Mouse (Mus musculus): ENCODE data around the gene Tars2. TPM values are rescaled to one million over a fixed set of nuclear protein-coding genes. Genes with fewer than 3 reads are reported as not detected.
A peak's percentile ranks its signal among the peaks of the same experiment; 100 is the strongest.

Gene Tars2
- polyA plus RNA-seq, 1 experiment from 2014 or later, result 66.3 TPM

DNA sequence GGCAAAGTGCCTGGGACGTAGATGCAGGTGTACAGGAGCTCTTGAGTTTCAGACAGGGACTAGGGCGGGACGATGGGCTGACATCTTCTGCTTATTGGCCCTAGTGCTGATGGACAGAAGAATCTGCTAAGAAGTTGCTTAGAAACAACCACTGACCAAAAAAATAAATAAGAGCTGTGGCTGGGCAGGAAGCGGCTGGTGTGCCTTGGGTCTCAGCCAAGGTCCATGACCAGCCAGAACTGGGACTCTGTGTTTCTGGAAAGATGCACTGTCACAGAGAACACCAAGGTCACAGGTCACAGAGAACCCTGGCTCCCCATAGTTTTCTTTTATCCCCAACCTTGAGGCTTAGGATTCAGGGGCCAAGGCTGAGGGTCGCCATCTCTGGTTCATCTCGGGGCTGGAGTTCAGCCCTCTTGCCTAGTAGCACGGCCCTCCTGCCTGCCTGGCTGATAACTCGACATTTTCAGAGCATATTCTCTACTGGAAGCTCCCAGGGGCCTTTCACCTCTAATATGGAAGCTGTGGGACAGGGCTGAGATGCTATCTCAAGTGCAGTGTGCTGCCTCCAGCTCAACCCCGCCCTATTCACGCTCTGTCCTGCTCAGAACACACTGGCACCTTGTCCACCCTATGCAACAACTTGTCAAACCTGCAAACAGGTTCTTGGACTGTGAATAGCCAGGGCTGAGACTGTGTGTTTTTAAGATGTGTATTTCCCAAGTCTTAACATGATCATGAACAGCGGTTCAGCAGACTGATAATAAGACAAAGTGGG lies 27.1 kb downstream of the Tars2 start:
- Histone ChIP-seq H3K4me3 (no peak overlapping the region), H3K9me3 (replicated peaks) (no peaks in the 10 kb centered on the region), H3K36me3 (peaks cover 24% of the 10 kb centered on the region), H3K9ac (no peak overlapping the region; the same call in 1 of the 2 replicates), H3K27ac (peak overlapping the region; percentile 46), H3K4me2 (0 out of 2 replicates have a peak overlapping the region, but pooled peaks have one; percentile 6), H3K27me3 (replicated peaks) (no peaks in the 10 kb centered on the region), H3K4me1 (peaks cover 41% of the 10 kb centered on the region)
- WGBS (ENCODE audit: insufficient replicate concordance), result 61% methylated on average over 11 of the region's 11 CpGs
- ATAC-seq, result peak; percentile 50

DNA sequence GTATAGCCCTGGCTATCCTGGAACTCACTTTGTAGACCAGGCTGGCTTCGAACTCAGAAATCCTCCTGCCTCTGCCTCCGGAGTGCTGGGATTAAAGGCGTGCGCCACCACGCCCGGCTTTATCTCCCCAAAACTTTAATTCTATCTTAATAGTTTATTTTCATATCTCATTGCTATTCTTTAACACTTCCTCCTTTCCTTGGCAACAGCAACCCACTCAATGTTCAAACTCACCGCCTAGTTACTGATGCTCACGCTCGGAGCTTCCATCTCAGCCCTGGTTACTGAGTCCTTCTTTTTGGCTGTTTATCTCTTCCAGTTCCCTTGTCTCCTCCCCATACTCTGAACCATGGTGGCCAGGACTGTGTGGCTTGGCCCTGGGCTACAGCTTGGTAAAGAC lies 27.7 kb downstream of the Tars2 start:
- 88% methylated on average over 9 of the region's 9 CpGs for WGBS (ENCODE audit: insufficient replicate concordance)
- ATAC-seq, result no peak
- Histone ChIP-seq H3K9ac (no peak overlapping the region), H3K36me3 (peaks cover 22% of the 10 kb centered on the region), H3K4me1 (peaks cover 36% of the 10 kb centered on the region), H3K27ac (no peak overlapping the region), H3K9me3 (replicated peaks) (no peaks in the 10 kb centered on the region), H3K4me3 (no peak overlapping the region), H3K27me3 (replicated peaks) (no peaks in the 10 kb centered on the region), H3K4me2 (no peak overlapping the region)

DNA sequence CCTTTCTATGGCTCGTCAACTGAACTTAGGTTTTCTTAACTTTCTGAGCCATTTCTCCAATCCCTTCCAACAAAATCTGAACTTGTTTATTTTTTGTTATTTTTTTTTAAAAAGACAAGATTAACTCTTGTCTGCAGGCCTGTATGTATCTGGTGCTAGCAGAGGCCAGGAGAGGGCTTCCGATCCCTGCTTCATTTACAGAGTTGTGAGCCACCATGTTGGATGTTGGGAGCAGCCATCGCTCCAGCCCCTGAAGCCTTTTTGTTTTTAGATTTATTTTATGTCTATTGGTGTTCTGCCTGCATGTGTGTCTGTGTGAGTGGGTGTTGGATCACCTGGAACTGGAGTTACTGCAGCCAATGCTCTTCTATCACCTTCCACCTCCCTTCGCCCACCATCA lies 28.2 kb downstream of the Tars2 start:
- no peak overlapping the region for H3K27ac ChIP-seq
- no peaks in the 10 kb centered on the region for H3K27me3 ChIP-seq (replicated peaks)
- ATAC-seq, result no peak
- H3K36me3 ChIP-seq, result peaks cover 20% of the 10 kb centered on the region
- H3K9ac ChIP-seq, result no peak overlapping the region
- no peaks in the 10 kb centered on the region for H3K9me3 ChIP-seq (replicated peaks)
- H3K4me2 ChIP-seq, result no peak overlapping the region
- 82% methylated on average over 4 of the region's 4 CpGs for WGBS (ENCODE audit: insufficient replicate concordance)
- H3K4me1 ChIP-seq, result peaks cover 36% of the 10 kb centered on the region
- H3K4me3 ChIP-seq, result no peak overlapping the region

DNA sequence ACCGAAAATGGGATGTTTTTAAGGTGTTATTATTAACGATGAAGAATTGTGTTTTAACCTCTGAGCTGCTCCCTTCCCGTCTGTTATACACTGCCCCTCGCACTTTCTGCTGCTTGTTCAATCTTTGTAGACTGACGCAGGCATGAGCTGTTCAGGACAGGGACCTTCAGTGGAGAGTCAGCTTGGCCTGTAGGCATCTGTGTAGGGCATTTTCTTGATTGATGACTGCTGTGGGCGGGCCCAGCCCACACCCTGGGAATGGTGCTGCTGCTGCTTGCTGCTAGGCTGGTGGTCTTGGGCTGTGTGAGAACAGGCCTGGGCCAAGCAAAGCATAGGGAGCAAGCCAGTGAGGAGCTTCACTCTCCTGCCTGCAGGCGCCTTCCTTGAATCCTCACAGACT lies 29.6 kb downstream of the Tars2 start:
- Histone ChIP-seq H3K27ac (no peak overlapping the region), H3K27me3 (replicated peaks) (no peaks in the 10 kb centered on the region), H3K4me2 (no peak overlapping the region), H3K9ac (no peak overlapping the region), H3K4me1 (peaks cover 32% of the 10 kb centered on the region), H3K9me3 (replicated peaks) (no peaks in the 10 kb centered on the region), H3K4me3 (no peak overlapping the region), H3K36me3 (peaks cover 6% of the 10 kb centered on the region)
- no peak for ATAC-seq
- WGBS (ENCODE audit: insufficient replicate concordance), result 80% methylated on average over 7 of the region's 7 CpGs

DNA sequence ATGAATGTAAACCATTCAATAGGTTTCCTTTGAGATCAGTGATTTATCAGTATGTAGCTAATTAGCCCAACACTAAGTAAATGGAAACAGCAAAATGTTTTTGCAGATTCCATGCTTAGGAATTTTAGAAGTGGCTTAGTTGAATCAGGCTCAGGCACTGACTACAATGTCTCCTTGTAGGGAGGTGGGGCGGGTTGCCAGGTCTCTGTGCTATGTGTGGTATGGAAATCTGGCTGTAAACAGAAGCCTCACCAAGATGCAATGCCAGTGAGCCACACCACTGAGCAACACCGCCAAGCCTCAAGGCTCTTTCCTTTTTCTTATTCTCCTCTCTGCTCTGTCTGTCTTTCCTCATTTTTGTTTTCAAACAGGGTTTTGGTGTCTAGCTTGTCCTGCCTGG lies 31.1 kb downstream of the Tars2 start:
- Histone ChIP-seq H3K36me3 (no peaks in the 10 kb centered on the region), H3K9ac (no peak overlapping the region), H3K4me2 (no peak overlapping the region), H3K4me1 (peaks cover 17% of the 10 kb centered on the region), H3K27ac (no peak overlapping the region), H3K9me3 (replicated peaks) (no peaks in the 10 kb centered on the region), H3K4me3 (no peak overlapping the region), H3K27me3 (replicated peaks) (no peaks in the 10 kb centered on the region)
- no peak for ATAC-seq
- WGBS (ENCODE audit: insufficient replicate concordance), result 65% methylated on average over 2 of the region's 2 CpGs

DNA sequence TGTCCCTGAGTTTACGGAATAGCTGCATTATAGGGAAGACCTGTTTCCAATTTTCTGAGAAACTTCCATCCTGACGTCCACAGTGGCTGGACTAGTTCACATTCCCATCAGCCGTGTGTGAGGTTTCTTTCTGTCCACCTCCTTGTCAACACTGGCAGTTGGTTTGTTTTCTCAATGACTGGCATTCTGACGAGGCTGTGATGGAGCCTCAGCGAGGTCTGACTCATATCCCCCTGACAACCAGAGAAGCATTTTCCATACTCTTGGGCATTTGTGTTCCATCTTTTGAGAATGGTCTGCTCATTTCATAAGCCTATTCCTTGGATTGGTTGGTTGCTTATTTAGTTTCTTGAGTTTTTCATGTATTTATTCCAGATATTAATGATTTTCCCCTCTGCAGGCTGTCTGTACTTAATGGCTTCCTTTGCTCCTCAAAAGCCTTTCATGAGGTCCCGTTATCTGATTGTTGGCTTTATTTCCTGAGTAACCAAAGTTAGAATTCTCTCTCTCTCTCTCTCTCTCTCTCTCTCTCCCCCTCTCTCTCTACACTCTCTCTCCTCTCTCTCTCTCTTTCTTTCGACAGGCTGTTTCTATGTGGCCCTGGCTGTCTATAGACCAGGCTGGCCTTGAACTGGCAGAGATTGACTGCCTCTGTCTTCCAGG lies 33.2 kb downstream of the Tars2 start:
- no peak for ATAC-seq
- H3K4me3 ChIP-seq, result no peak overlapping the region
- no peaks in the 10 kb centered on the region for H3K36me3 ChIP-seq
- H3K27me3 ChIP-seq (replicated peaks), result no peaks in the 10 kb centered on the region
- H3K4me2 ChIP-seq, result no peak overlapping the region
- H3K9me3 ChIP-seq (replicated peaks), result no peaks in the 10 kb centered on the region
- 48% methylated on average over 7 of the region's 7 CpGs for WGBS (ENCODE audit: insufficient replicate concordance)
- H3K27ac ChIP-seq, result no peak overlapping the region
- H3K9ac ChIP-seq, result no peak overlapping the region
- H3K4me1 ChIP-seq, result peaks cover 9% of the 10 kb centered on the region

DNA sequence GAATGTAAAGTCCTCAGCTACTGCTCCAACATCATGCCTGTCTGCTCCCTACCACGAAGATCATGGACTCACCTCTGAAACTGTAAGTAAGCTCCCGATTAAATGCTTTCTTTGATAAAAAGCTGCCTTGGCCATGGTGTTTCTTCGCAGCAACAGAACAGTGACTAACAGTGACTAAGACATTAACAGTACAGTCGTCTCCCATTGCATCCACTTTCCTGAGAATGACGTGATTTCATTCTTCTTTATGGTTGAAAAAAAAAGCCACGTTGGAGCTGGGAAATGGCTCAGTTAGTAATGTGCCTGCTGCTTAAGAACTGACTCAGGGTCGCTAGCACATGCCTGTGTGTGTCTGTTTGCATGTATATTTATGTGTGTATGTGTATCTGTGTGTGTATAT lies 34.1 kb downstream of the Tars2 start:
- no peak overlapping the region for H3K27ac ChIP-seq
- no peaks in the 10 kb centered on the region for H3K36me3 ChIP-seq
- H3K4me3 ChIP-seq, result no peak overlapping the region
- no peak overlapping the region for H3K4me2 ChIP-seq
- peaks cover 9% of the 10 kb centered on the region for H3K4me1 ChIP-seq
- no peak overlapping the region for H3K9ac ChIP-seq
- no peak for ATAC-seq
- H3K27me3 ChIP-seq (replicated peaks), result no peaks in the 10 kb centered on the region
- H3K9me3 ChIP-seq (replicated peaks), result no peaks in the 10 kb centered on the region
- WGBS (ENCODE audit: insufficient replicate concordance), result 78% methylated on average over 7 of the region's 7 CpGs

DNA sequence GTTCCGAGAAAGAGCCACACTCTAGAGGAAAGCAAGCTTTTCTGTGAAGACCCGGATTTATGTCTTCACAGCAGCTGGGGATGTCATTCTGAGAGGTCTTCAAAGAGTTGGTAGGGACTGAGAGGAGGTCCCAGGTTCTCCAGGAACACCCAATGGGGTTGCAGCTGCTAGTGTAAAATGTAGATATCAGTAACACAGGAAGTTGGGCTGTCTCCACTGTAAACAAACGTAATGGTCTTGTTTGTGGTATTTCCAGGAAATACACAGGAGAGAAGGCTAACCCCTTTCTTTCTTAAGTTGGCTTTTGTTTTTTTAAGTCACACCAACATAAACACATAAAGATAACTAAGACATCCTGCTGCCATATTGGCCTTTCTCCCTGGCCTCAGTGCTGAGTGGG lies 37.6 kb downstream of the Tars2 start:
- no peak overlapping the region for H3K4me2 ChIP-seq
- no peak overlapping the region for H3K4me3 ChIP-seq
- no peak for ATAC-seq
- no peaks in the 10 kb centered on the region for H3K36me3 ChIP-seq
- 43% methylated on average over 3 of the region's 3 CpGs for WGBS (ENCODE audit: insufficient replicate concordance)
- H3K27me3 ChIP-seq (replicated peaks), result no peaks in the 10 kb centered on the region
- peaks cover 9% of the 10 kb centered on the region for H3K4me1 ChIP-seq
- H3K9me3 ChIP-seq (replicated peaks), result no peaks in the 10 kb centered on the region
- H3K9ac ChIP-seq, result no peak overlapping the region
- H3K27ac ChIP-seq, result no peak overlapping the region

DNA sequence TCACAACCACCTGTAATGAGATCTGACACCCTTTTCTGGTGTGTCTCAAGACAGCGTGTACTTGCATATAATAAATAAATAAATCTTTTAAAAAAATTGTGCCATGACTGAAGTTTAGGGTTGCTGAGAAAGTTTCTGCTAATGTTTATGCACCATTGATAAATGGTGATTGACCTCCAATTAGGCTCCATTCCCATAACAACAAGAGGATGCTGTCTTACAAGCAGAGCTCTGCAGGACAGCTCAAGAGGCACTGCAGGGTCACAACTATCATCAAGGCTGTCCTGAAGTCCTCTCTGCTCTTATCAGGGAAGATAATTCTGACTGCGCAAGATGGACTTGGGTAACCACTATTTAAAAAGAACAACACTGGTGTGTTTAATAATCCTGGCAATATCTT lies 41.9 kb downstream of the Tars2 start:
- no peaks in the 10 kb centered on the region for H3K9me3 ChIP-seq (replicated peaks)
- WGBS (ENCODE audit: insufficient replicate concordance), result 61% methylated on average over 2 of the region's 2 CpGs
- no peaks in the 10 kb centered on the region for H3K36me3 ChIP-seq
- H3K4me1 ChIP-seq, result peaks cover 9% of the 10 kb centered on the region
- no peaks in the 10 kb centered on the region for H3K27me3 ChIP-seq (replicated peaks)
- H3K4me3 ChIP-seq, result no peak overlapping the region
- H3K27ac ChIP-seq, result no peak overlapping the region
- H3K9ac ChIP-seq, result no peak overlapping the region
- H3K4me2 ChIP-seq, result no peak overlapping the region
- no peak for ATAC-seq

DNA sequence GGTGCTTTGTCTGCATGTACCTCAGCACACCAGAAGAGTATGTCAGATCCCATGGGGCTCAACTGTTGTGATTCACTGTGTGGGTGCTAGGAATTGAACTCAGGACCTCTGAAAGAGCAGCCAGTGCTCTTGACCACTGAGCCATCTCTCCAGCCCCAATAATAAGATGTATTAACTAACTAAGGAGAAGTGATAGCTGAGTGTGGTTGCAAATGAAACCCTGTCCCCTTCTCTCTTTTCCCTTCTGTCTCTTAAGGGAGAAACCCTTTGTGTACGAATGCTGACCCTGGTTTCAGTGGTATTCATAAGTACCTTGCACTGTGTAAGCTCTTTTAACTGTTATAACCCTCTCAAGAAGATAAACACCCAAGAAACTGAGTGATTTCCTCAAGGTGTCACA lies 43.9 kb downstream of the Tars2 start:
- Histone ChIP-seq H3K4me1 (no peaks in the 10 kb centered on the region), H3K36me3 (no peaks in the 10 kb centered on the region), H3K4me2 (no peak overlapping the region), H3K4me3 (no peak overlapping the region), H3K9me3 (replicated peaks) (no peaks in the 10 kb centered on the region), H3K9ac (no peak overlapping the region), H3K27me3 (replicated peaks) (no peaks in the 10 kb centered on the region), H3K27ac (no peak overlapping the region)
- WGBS (ENCODE audit: insufficient replicate concordance), result 29% methylated on average over 1 of the region's 1 CpGs
- no peak for ATAC-seq

DNA sequence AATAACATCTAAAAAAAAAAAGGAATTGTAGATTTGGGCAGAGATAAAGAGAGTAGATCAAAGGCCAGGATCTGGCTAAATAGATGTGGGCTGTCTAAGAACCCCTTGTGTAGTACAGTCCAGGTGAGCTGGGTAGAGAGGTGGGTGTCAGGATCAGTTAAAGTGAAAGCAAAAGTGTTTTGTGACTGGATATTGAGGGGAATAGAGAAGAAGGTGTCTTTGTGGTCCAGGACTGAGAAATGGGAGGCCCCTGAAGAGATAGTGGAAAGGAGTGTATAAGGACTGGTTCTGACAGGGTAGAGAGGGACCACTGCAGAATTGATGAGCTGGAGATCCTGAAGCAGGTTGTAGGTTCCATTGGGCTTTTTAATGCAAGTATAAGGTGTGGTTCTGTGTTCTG lies 50.0 kb downstream of the Tars2 start:
- Histone ChIP-seq H3K9me3 (replicated peaks) (no peaks in the 10 kb centered on the region), H3K27me3 (replicated peaks) (0 out of 2 replicates have a peak, but pooled peaks cover 2% of the 10 kb centered on the region), H3K4me2 (no peak overlapping the region), H3K36me3 (no peaks in the 10 kb centered on the region), H3K4me1 (no peaks in the 10 kb centered on the region), H3K27ac (no peak overlapping the region), H3K4me3 (no peak overlapping the region), H3K9ac (no peak overlapping the region)
- ATAC-seq, result no peak

DNA sequence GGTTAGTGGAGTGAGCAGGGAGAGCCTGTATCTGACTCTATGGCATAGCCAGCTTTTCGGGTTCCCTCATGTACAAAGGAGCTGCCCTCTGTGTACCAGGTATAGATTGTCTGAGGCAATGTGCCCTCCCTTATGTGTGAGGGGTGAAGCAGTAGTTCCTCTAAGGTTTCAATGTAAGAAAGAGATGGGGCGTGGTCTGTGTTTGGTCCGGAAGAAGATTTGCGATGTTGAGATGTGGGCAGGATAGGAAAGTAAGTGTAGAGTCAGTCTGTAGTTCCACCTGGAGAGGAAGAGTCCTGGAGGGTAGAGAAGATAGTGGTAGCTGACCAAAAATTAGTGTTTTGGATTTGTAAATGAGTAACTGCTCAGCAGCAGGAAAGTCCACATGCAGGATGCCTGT lies 51.0 kb downstream of the Tars2 start:
- ATAC-seq, result 0 out of 2 replicates have a peak, but pooled peaks have one; percentile 21
- WGBS (ENCODE audit: insufficient replicate concordance), result 78% methylated on average over 4 of the region's 4 CpGs
- Histone ChIP-seq H3K4me1 (no peaks in the 10 kb centered on the region), H3K27ac (no peak overlapping the region), H3K9me3 (replicated peaks) (no peaks in the 10 kb centered on the region), H3K4me3 (no peak overlapping the region), H3K36me3 (no peaks in the 10 kb centered on the region), H3K27me3 (replicated peaks) (0 out of 2 replicates have a peak, but pooled peaks cover 2% of the 10 kb centered on the region), H3K4me2 (no peak overlapping the region), H3K9ac (no peak overlapping the region)
